Mouse (Mus musculus): ENCODE data around the gene Gm13030. TPM values are rescaled to one million over a fixed set of nuclear protein-coding genes. Genes with fewer than 3 reads are reported as not detected.

Gene Gm13030
- polyA plus RNA-seq (2014; fragmentation: Nextera tagmentation; extraction: Ambion mirVana) = not detected in 2 replicates

DNA sequence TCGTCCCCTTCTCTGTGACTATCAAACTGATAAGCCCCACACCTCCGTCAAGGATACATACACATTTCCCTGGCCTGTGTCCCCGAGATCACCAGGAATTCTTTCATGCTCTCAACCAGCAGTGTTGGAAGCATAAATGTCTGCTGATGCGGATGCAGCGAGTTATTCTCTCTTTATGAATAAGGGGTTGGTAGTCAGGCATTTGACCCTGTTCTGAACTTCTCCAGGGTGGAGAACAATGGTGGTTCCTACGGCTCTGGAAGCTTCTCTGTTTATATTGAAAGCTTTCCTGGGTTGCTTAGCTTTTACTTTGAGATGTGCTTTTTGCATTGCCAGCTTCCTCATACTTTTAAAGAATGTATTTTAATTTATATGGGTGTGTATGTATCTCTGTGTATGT, at the start of gene Gm13030:
Gm13030 (minus strand) TSS at position 101 of the 400 bp plus-strand sequence.
- DNase-seq (ENCODE audit: low spot score) (no peak), ATAC-seq (ENCODE audit: insufficient number of reproducible peaks, low FRiP score, low TSS enrichment, low read depth) (no peak)
- Histone ChIP-seq H3K4me3 (ENCODE audit: low read depth, low read length) (no peak within 1 kb of the TSS), H3K36me3 (ENCODE audit: control insufficient read depth, insufficient read depth, low read length) (no peaks in the 10 kb centered on the region), H3K4me1 (ENCODE audit: control insufficient read depth, insufficient read depth, low read length) (no peaks in the 10 kb centered on the region), H3K9me3 (ENCODE audit: control insufficient read depth, low read length) (no peaks in the 10 kb centered on the region), H3K9ac (ENCODE audit: low read length) (no peak within 1 kb of the TSS), H3K4me2 (ENCODE audit: low read depth, severe bottlenecking) (no peak within 1 kb of the TSS), H3K27ac (replicated peaks; ENCODE audit: low read depth, low read length) (no peak within 1 kb of the TSS), H3K27me3 (ENCODE audit: control insufficient read depth, insufficient read depth, low read length) (no peaks in the 10 kb centered on the region)
- 90% methylated on average over 6 of the region's 6 CpGs for WGBS

DNA sequence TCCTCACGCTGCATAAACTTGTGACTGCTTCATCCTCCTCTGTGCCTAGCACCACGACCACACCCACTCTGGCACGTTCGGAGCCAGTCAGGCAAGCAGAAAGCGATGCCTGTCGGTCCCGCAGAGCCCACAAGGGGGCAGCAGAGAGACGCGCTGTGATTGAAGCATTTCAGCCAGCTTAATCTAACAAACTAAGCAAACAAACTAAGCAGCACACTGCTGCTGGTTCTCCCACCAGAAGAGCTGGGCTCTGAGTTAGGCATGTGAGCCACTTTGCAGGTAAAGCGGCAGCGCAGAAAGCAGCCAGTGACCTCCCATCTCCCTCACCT, 48.3 kb upstream of the Gm13030 start:
- Histone ChIP-seq H3K9me3 (ENCODE audit: control insufficient read depth, low read length) (no peaks in the 10 kb centered on the region), H3K4me3 (ENCODE audit: low read depth, low read length) (peak overlapping the region; percentile 14; the same call in 1 of the 2 replicates), H3K27ac (replicated peaks; ENCODE audit: low read depth, low read length) (no peak overlapping the region), H3K4me2 (ENCODE audit: low read depth, severe bottlenecking) (peak overlapping the region; percentile 37), H3K36me3 (ENCODE audit: control insufficient read depth, insufficient read depth, low read length) (no peaks in the 10 kb centered on the region), H3K4me1 (ENCODE audit: control insufficient read depth, insufficient read depth, low read length) (no peaks in the 10 kb centered on the region), H3K27me3 (ENCODE audit: control insufficient read depth, insufficient read depth, low read length) (no peaks in the 10 kb centered on the region), H3K9ac (ENCODE audit: low read length) (no peak overlapping the region)
- peak; percentile 98 for DNase-seq (ENCODE audit: low spot score)
- 3% methylated on average over 11 of the region's 11 CpGs for WGBS
- ATAC-seq (ENCODE audit: insufficient number of reproducible peaks, low FRiP score, low TSS enrichment, low read depth) = no peak

DNA sequence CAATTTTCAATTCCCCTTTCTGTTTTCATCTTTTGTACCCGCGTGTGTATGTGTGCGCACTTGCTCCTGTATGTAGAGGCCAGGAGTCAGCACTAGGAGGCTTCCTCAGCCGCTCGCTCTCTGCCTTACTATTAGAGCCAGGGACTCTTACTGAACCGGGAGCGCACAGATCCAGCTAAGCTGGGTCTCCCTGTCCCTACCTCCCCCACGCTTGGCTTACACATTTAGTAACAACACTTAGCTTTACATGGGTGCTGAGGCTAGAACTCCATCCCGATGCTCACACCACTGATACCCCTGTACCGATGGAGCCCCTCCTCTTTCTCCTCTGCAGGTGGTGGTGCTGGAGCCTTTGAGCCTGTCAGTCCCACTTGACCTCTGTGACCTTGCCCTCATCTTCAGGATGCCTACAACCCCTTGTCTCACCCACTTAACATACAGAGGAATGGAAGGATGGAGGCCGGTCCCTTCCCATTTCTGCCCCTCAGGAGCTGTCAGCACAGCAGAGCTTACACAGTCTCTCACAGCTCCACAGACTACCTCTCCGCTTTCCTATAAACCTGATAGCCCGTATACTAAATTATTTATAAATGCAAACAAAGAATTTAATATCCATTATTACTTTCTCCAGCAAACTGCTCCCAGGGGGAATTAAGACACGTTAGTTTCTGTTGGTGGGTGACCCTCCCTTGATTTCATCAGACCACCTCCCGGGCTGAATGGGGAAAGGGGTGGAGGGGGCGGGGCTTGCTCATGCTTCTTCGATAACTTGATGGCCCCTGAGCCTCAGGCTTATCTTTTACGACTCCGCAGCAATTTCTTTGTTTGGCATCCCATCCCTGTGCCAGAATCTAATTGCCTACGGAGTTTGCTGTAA, 47.7 kb upstream of the Gm13030 start:
- Histone ChIP-seq H3K27ac (replicated peaks; ENCODE audit: low read depth, low read length) (no peak overlapping the region), H3K4me3 (ENCODE audit: low read depth, low read length) (peak overlapping the region; percentile 14; the same call in 1 of the 2 replicates), H3K9ac (ENCODE audit: low read length) (no peak overlapping the region), H3K4me2 (ENCODE audit: low read depth, severe bottlenecking) (peak overlapping the region; percentile 37), H3K36me3 (ENCODE audit: control insufficient read depth, insufficient read depth, low read length) (no peaks in the 10 kb centered on the region), H3K4me1 (ENCODE audit: control insufficient read depth, insufficient read depth, low read length) (no peaks in the 10 kb centered on the region), H3K27me3 (ENCODE audit: control insufficient read depth, insufficient read depth, low read length) (no peaks in the 10 kb centered on the region), H3K9me3 (ENCODE audit: control insufficient read depth, low read length) (no peaks in the 10 kb centered on the region)
- no peak for ATAC-seq (ENCODE audit: insufficient number of reproducible peaks, low FRiP score, low TSS enrichment, low read depth)
- 41% methylated on average over 20 of the region's 20 CpGs for WGBS
- no peak for DNase-seq (ENCODE audit: low spot score)

DNA sequence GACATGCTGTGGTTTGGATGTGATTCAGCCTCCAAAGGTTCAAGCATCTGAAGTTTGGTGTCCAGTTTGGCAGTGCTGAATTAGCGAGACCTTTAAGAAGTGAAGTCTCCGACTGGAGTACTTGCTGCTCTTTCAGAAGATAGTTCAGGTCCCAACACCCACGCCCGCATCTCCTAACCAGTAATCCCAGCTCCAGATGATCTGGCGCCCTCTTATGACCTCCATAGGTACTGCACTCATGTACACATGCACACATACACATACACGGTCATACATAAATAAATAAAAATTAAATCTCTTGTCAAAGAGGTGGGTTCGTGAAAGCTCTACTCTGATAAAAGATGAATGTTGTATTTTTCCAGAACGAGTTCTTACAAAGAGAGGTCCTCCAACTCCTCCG, 43.5 kb upstream of the Gm13030 start:
- H3K36me3 ChIP-seq (ENCODE audit: control insufficient read depth, insufficient read depth, low read length) = no peaks in the 10 kb centered on the region
- H3K27me3 ChIP-seq (ENCODE audit: control insufficient read depth, insufficient read depth, low read length) = no peaks in the 10 kb centered on the region
- no peak overlapping the region for H3K4me3 ChIP-seq (ENCODE audit: low read depth, low read length)
- no peak for DNase-seq (ENCODE audit: low spot score)
- no peak overlapping the region for H3K9ac ChIP-seq (ENCODE audit: low read length)
- H3K27ac ChIP-seq (replicated peaks; ENCODE audit: low read depth, low read length) = no peak overlapping the region
- H3K4me1 ChIP-seq (ENCODE audit: control insufficient read depth, insufficient read depth, low read length) = no peaks in the 10 kb centered on the region
- H3K4me2 ChIP-seq (ENCODE audit: low read depth, severe bottlenecking) = no peak overlapping the region
- no peak for ATAC-seq (ENCODE audit: insufficient number of reproducible peaks, low FRiP score, low TSS enrichment, low read depth)
- 82% methylated on average over 9 of the region's 9 CpGs for WGBS
- H3K9me3 ChIP-seq (ENCODE audit: control insufficient read depth, low read length) = no peaks in the 10 kb centered on the region

DNA sequence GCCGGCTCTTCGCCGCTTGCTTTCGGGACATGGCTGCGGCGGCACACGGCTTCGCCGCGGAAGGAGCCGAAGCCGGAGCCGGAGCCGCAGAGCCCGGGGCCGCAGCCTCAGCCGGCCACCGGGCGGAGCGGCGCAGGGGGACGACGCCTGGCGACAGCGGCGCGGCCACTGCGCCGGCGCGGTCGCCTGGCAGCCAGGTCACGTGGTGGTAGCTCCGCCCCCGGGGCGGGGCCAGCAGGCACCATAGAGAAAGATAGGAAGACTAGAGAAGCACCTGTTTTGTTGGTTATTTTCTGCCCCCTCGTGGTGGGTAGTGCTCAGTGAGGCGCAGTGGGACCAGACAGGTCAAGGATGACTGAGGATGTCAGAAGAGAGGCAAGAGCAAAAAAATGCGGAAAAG, 40.0 kb upstream of the Gm13030 start, which contains the start of gene Otud3:
Otud3 (minus strand) TSS at position 149 of the 400 bp plus-strand sequence.
- Histone ChIP-seq H3K4me3 (ENCODE audit: low read depth, low read length) (peak within 1 kb of the TSS; percentile 95), H3K27me3 (ENCODE audit: control insufficient read depth, insufficient read depth, low read length) (no peaks in the 10 kb centered on the region), H3K36me3 (ENCODE audit: control insufficient read depth, insufficient read depth, low read length) (peaks cover 4% of the 10 kb centered on the region; the same call in 1 of the 2 replicates), H3K27ac (replicated peaks; ENCODE audit: low read depth, low read length) (no peak within 1 kb of the TSS), H3K4me1 (ENCODE audit: control insufficient read depth, insufficient read depth, low read length) (no peaks in the 10 kb centered on the region), H3K9ac (ENCODE audit: low read length) (peak within 1 kb of the TSS; percentile 85), H3K9me3 (ENCODE audit: control insufficient read depth, low read length) (no peaks in the 10 kb centered on the region), H3K4me2 (ENCODE audit: low read depth, severe bottlenecking) (peak within 1 kb of the TSS; percentile 98)
- 1% methylated on average over 26 of the region's 39 CpGs for WGBS
- peak; percentile 93 for DNase-seq (ENCODE audit: low spot score)
- peak; percentile 86 for ATAC-seq (ENCODE audit: insufficient number of reproducible peaks, low FRiP score, low TSS enrichment, low read depth)

DNA sequence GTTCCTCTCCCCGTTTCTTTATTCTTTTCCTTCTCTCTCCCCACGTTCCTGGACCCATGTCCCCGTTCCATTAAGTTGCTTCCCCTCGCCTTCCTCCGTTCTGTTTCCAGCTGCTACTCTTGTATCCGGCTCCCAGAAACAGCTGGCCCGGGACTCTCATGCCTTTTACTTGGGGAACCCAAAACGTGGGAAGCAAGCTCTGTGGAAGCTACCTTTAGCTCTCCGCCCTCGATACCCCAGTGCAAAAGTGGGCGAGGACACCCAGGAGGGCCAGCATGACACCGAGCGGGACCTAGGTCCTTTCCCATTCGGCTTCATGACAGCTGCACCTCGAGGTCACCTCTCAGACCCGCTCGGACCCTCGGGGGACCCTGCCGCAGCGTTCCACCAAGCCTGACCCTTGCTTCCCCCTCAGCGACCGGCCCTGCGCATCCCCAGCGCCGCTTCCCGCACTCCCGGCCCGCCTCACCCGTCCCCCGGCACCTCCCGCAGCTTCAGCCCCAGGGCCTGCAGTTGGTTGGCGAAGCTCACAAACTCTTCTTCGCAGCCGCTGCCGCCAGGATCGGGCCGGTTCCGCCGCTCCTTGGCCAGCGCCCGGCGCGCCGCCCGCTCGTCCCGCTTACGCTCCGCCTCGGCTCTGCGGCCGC, 39.5 kb upstream of the Gm13030 start:
- no peaks in the 10 kb centered on the region for H3K27me3 ChIP-seq (ENCODE audit: control insufficient read depth, insufficient read depth, low read length)
- no peaks in the 10 kb centered on the region for H3K4me1 ChIP-seq (ENCODE audit: control insufficient read depth, insufficient read depth, low read length)
- H3K9ac ChIP-seq (ENCODE audit: low read length) = peak overlapping the region; percentile 85
- peak overlapping the region; percentile 98 for H3K4me2 ChIP-seq (ENCODE audit: low read depth, severe bottlenecking)
- H3K36me3 ChIP-seq (ENCODE audit: control insufficient read depth, insufficient read depth, low read length) = peaks cover 4% of the 10 kb centered on the region; the same call in 1 of the 2 replicates
- WGBS = under 1% methylated on average over 52 of the region's 52 CpGs
- DNase-seq (ENCODE audit: low spot score) (peak; percentile 39), ATAC-seq (ENCODE audit: insufficient number of reproducible peaks, low FRiP score, low TSS enrichment, low read depth) (0 out of 2 replicates have a peak, but pooled peaks have one; percentile 3)
- peak overlapping the region; percentile 95 for H3K4me3 ChIP-seq (ENCODE audit: low read depth, low read length)
- H3K27ac ChIP-seq (replicated peaks; ENCODE audit: low read depth, low read length) = no peak overlapping the region
- no peaks in the 10 kb centered on the region for H3K9me3 ChIP-seq (ENCODE audit: control insufficient read depth, low read length)

DNA sequence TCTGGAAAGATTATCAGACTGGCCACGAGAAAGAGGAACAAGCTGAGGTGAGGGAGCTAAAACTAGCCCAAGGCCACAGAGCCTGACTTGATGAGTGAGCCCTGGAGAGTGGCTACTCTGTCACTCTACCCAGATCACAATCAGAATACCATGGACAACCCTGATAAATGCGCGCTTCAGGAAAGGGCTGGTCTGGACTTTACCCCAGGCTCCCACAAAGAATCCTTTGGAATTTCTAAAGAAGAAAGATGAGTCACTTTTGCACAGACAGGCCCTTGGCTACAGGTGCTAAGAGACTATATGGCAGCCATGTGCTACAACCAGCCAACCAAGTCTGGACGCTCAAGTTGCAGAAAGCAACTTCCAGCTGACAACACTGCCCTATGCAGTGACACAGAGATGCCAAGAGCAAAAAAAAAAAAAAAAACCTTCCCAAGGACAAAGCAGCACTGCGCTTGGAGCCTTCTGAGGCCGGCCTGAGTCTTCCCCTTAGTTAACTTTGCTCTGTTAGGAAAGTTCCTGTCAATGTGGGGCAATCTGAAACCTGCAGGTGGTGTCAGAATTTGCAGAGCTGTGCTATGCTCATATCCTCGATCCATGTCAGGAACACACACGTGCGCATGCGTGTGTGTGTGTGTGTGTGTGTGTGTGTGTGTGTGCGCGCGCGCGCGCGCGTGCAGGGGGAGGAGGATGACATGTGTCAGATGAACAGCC, 32.0 kb upstream of the Gm13030 start:
- Histone ChIP-seq H3K27ac (replicated peaks; ENCODE audit: low read depth, low read length) (no peak overlapping the region), H3K27me3 (ENCODE audit: control insufficient read depth, insufficient read depth, low read length) (no peaks in the 10 kb centered on the region), H3K4me1 (ENCODE audit: control insufficient read depth, insufficient read depth, low read length) (no peaks in the 10 kb centered on the region), H3K4me2 (ENCODE audit: low read depth, severe bottlenecking) (no peak overlapping the region), H3K4me3 (ENCODE audit: low read depth, low read length) (no peak overlapping the region), H3K9me3 (ENCODE audit: control insufficient read depth, low read length) (no peaks in the 10 kb centered on the region), H3K9ac (ENCODE audit: low read length) (no peak overlapping the region), H3K36me3 (ENCODE audit: control insufficient read depth, insufficient read depth, low read length) (peaks cover 14% of the 10 kb centered on the region; the same call in 1 of the 2 replicates)
- WGBS = 96% methylated on average over 18 of the region's 18 CpGs
- ATAC-seq (ENCODE audit: insufficient number of reproducible peaks, low FRiP score, low TSS enrichment, low read depth) = no peak
- no peak for DNase-seq (ENCODE audit: low spot score)

DNA sequence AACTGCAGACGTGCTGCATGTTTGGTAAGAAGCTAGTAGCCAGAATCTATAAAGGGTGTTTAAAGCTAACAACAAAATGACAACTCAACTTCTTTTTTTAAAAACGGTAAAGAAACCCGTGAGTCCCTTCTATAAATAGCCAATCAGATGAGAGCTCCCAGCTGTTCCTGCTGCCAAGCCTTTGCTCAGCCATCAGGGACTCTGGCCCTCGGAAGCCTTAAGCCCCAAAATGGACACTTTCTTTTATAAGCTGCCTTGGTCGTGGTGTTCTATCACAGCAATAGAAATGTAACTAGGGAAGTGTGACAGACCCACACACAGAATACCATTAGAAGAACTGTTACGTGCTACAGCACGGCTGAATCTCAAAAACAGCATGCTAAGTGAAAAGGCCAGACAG, 25.6 kb upstream of the Gm13030 start:
- Histone ChIP-seq H3K27me3 (ENCODE audit: control insufficient read depth, insufficient read depth, low read length) (no peaks in the 10 kb centered on the region), H3K36me3 (ENCODE audit: control insufficient read depth, insufficient read depth, low read length) (peaks cover 10% of the 10 kb centered on the region; the same call in 1 of the 2 replicates), H3K9me3 (ENCODE audit: control insufficient read depth, low read length) (no peaks in the 10 kb centered on the region), H3K4me2 (ENCODE audit: low read depth, severe bottlenecking) (no peak overlapping the region), H3K4me1 (ENCODE audit: control insufficient read depth, insufficient read depth, low read length) (no peaks in the 10 kb centered on the region), H3K27ac (replicated peaks; ENCODE audit: low read depth, low read length) (no peak overlapping the region), H3K9ac (ENCODE audit: low read length) (no peak overlapping the region), H3K4me3 (ENCODE audit: low read depth, low read length) (no peak overlapping the region)
- WGBS = 85% methylated on average over 7 of the region's 7 CpGs
- ATAC-seq (ENCODE audit: insufficient number of reproducible peaks, low FRiP score, low TSS enrichment, low read depth) (no peak), DNase-seq (ENCODE audit: low spot score) (no peak)

Measured in limb, embryonic 11.5 days (tissue).